ENCODE assay signal across 18 mouse cellular contexts in the genomic region with DNA sequence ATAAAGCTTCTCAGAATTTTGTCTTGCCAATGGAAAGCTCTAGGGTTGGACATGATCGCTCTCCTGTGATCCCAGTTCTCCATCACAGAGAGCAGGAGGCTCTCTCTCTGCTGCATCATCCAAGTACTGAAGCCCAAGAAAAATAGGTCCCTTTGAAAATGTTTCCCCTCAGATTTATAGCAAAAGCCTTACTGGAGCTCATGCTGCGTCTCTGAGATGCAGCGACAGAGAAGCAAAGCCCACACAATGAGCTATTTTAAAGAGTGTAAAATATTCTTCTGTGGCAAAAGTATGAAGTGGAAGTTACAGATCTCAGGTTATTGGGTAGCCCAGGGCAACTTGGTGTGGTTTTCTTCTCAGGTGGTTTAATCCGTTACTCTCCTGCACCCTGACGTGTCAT.
"Had no signal": no experiment of that assay in that cellular context is flagged by ENCODE, and none has a peak within 500 bp of the region (broad histone marks: within the 10 kb centered on the region; RNA-seq: fewer than 3 reads in every experiment).

No protein-coding gene starts in this region.

- H3K4me3 ChIP-seq: midbrain, embryonic 10.5 days; midbrain, embryonic 12.5 days; myocyte; neural tube, embryonic 13.5 days; neural tube, embryonic 15.5 days had no signal

- ATAC-seq: midbrain, embryonic 16.5 days had no signal

- DNase-seq: lung, adult 18-20 months; lung, embryonic 14.5 days; lung, postnatal 10 days; lung, postnatal 4 days; midbrain, embryonic 14.5 days; retina, postnatal 1 day; right cerebral cortex, postnatal 25 days; right cerebral cortex, postnatal 4 days; spleen, adult 18-20 months; thymus, adult 18-20 months; thymus, postnatal 14 days; thymus, postnatal 36 days had no signal

- H3K27ac ChIP-seq: midbrain, embryonic 10.5 days; midbrain, embryonic 12.5 days; neural tube, embryonic 13.5 days; neural tube, embryonic 15.5 days had no signal
